Mouse (Mus musculus) neural tube, embryonic 13.5 days (tissue): ENCODE measurements around the gene Myo10. TPM values are rescaled to one million over a fixed set of nuclear protein-coding genes. Genes with fewer than 3 reads are reported as not detected.

Source experiments
- ATAC-seq: fragments of 200-750 bp; cut with Nextera tagmentation; 2 replicates; pipeline ENCODE4 v1.8.0; 2017; ENCODE audit warnings: low read depth, mild to moderate bottlenecking, moderate TSS enrichment, moderate library complexity
- H3K27ac ChIP-seq: fragments of 300-500 bp; sonication (generic); replicated peaks from 2 replicates; pipeline ENCODE4 v1.5.1; 2015; ENCODE audit warnings: moderate library complexity, mild to moderate bottlenecking, inconsistent platforms
- H3K27me3 ChIP-seq: fragments of 300-500 bp; sonication (generic); 2 replicates; pipeline ENCODE4 v1.6.1; 2015; ENCODE audit warnings: mild to moderate bottlenecking, inconsistent platforms
- H3K36me3 ChIP-seq: fragments of 300-500 bp; sonication (generic); 2 replicates; pipeline ENCODE4 v1.6.1; 2015; ENCODE audit warnings: mild to moderate bottlenecking, inconsistent platforms
- H3K4me1 ChIP-seq: fragments of 300-500 bp; sonication (generic); replicated peaks from 2 replicates; pipeline ENCODE4 v1.6.1; 2015; ENCODE audit warnings: inconsistent platforms
- H3K4me2 ChIP-seq: fragments of 300-500 bp; sonication (generic); 2 replicates; pipeline ENCODE4 v1.6.1; 2015; ENCODE audit warnings: inconsistent platforms, mild to moderate bottlenecking, moderate library complexity
- H3K4me3 ChIP-seq: fragments of 300-500 bp; sonication (generic); 2 replicates; pipeline ENCODE4 v1.5.1; 2015; ENCODE audit warnings: mild to moderate bottlenecking, inconsistent platforms
- H3K9ac ChIP-seq: fragments of 300-500 bp; sonication (generic); 2 replicates; pipeline ENCODE4 v1.6.1; 2015; ENCODE audit warnings: moderate library complexity, mild to moderate bottlenecking, inconsistent platforms
- H3K9me3 ChIP-seq: fragments of 300-500 bp; sonication (generic); 2 replicates; pipeline ENCODE4 v1.6.1; 2016; ENCODE audit warnings: inconsistent platforms
- WGBS: fragments of 180-500 bp; shearing (Covaris S2); methylation state at CpG from one replicate; pipeline ENCODE4 v1.1.7; 2015; 5-methylcytosine and 5-hydroxymethylcytosine counted together
- polyA plus RNA-seq: library from polyadenylated mRNA; unstranded; fragments of >200 nt; fragmentation: Nextera tagmentation; extraction: Ambion mirVana; gene quantifications from 2 replicates; pipeline ENCODE4 v1.2.1, GENCODE M21; 2015

Myo10 gene
- polyA plus RNA-seq, 1 experiment from 2014 or later = 23.7 TPM

GRCm38 (mm10) chr15:25669283-25670247 lies 47.2 kb downstream of the Myo10 start:
- WGBS = 46% methylated on average over 16 of the region's 16 CpGs
- Histone ChIP-seq H3K4me1 (peaks cover 23% of the 10 kb centered on the region), H3K4me3 (no peak overlapping the region), H3K27me3 (no peaks in the 10 kb centered on the region), H3K36me3 (no peaks in the 10 kb centered on the region), H3K9me3 (no peaks in the 10 kb centered on the region), H3K27ac (no peak overlapping the region), H3K9ac (no peak overlapping the region), H3K4me2 (no peak overlapping the region)
- ATAC-seq = no peak

DNA sequence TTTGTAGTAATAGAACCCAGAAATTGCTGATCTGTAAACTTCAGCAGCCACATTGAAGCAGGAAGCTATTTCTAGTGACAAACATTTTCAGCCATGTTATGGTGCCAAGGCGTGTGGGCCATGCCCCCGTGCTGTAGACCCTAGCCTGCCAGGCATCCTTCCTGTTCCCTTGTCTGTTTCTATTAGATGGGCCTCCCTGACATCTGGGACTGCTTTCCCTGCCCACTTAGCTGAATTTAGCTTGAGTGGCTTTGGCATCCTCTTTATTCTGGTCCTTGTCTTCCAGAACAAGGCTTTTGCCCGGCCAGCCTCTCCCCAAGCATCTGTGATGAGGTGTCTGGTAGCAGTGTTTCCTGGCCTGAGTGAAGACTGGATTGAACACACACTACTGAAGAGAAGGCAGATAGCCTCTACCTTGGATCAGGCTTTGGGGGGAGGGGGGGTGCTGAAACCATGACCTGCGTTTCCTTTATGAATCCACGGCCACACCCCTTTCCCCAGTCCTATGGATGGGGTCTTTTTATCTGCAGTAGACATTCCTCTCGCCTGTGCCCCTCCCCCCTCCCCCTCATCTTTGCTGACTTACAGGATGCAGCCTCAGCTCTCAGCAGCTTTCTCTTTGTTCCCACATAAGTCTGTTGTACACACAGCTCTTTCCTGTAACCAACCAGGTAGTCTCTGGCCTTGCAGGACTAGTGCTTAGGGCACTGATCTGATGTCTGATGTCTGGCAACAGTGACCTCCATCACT lies 51.1 kb downstream of the Myo10 start:
- Histone ChIP-seq H3K27me3 (no peaks in the 10 kb centered on the region; the same call in 1 of the 2 replicates), H3K4me2 (no peak overlapping the region), H3K9me3 (no peaks in the 10 kb centered on the region), H3K4me1 (peaks cover 50% of the 10 kb centered on the region), H3K27ac (no peak overlapping the region), H3K4me3 (no peak overlapping the region), H3K9ac (no peak overlapping the region), H3K36me3 (no peaks in the 10 kb centered on the region)
- no peak for ATAC-seq
- 48% methylated on average over 6 of the region's 6 CpGs for WGBS

- H3K9me3 ChIP-seq = no peaks in the 10 kb centered on the region
- H3K9ac ChIP-seq = no peak overlapping the region
- H3K27me3 ChIP-seq = no peaks in the 10 kb centered on the region; the same call in 1 of the 2 replicates
- no peak for ATAC-seq
- H3K36me3 ChIP-seq = no peaks in the 10 kb centered on the region
- no peak overlapping the region for H3K27ac ChIP-seq
- no peak overlapping the region for H3K4me2 ChIP-seq
- 52% methylated on average over 17 of the region's 17 CpGs for WGBS
- H3K4me3 ChIP-seq = no peak overlapping the region
- H3K4me1 ChIP-seq = peaks cover 52% of the 10 kb centered on the region
Observed at GRCm38 (mm10) chr15:25674099-25674931, 52.0 kb downstream of the Myo10 start.

- H3K9ac ChIP-seq = no peak overlapping the region
- WGBS = 88% methylated on average over 4 of the region's 4 CpGs
- H3K27me3 ChIP-seq = no peaks in the 10 kb centered on the region; the same call in 1 of the 2 replicates
- H3K36me3 ChIP-seq = no peaks in the 10 kb centered on the region
- no peaks in the 10 kb centered on the region for H3K9me3 ChIP-seq
- H3K4me2 ChIP-seq = no peak overlapping the region
- H3K4me3 ChIP-seq = no peak overlapping the region
- H3K4me1 ChIP-seq = peaks cover 50% of the 10 kb centered on the region
- no peak overlapping the region for H3K27ac ChIP-seq
- ATAC-seq = no peak
Observed at GRCm38 (mm10) chr15:25674932-25675250, 52.6 kb downstream of the Myo10 start.

DNA sequence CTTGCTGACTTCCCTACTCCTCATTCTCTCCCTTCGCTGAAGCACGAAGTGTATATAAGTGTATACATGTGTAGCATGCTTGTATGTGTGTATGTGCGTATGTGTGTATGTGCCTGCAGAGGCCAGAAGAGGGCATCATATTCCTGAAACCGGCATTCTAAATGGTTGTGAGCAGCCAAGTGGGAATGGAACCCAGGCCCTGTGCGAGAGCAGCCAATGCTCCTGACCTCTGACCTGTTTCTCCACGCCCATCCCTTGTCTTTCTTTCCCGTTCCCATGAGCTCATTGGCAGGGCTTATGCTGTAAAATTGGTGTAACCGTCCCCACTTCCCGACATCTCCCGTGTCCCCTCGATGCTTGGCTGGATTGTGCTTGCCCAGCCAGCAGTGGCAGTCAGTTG lies 53.0 kb downstream of the Myo10 start:
- no peaks in the 10 kb centered on the region for H3K36me3 ChIP-seq
- no peaks in the 10 kb centered on the region; the same call in 1 of the 2 replicates for H3K27me3 ChIP-seq
- H3K4me3 ChIP-seq = no peak overlapping the region
- peak overlapping the region; percentile 57 for H3K27ac ChIP-seq
- no peak overlapping the region for H3K9ac ChIP-seq
- WGBS = 85% methylated on average over 11 of the region's 11 CpGs
- no peak for ATAC-seq
- peaks cover 51% of the 10 kb centered on the region for H3K4me1 ChIP-seq
- H3K4me2 ChIP-seq = no peak overlapping the region
- H3K9me3 ChIP-seq = no peaks in the 10 kb centered on the region

- no peak overlapping the region for H3K4me3 ChIP-seq
- ATAC-seq = peak; percentile 49; the same call in 1 of the 2 replicates
- no peaks in the 10 kb centered on the region for H3K36me3 ChIP-seq
- 44% methylated on average over 13 of the region's 13 CpGs for WGBS
- no peak overlapping the region for H3K4me2 ChIP-seq
- H3K27me3 ChIP-seq = no peaks in the 10 kb centered on the region; the same call in 1 of the 2 replicates
- peaks cover 59% of the 10 kb centered on the region for H3K4me1 ChIP-seq
- peak overlapping the region; percentile 57 for H3K27ac ChIP-seq
- H3K9ac ChIP-seq = 0 out of 2 replicates have a peak overlapping the region, but pooled peaks have one; percentile 13
- H3K9me3 ChIP-seq = no peaks in the 10 kb centered on the region
Observed at GRCm38 (mm10) chr15:25676056-25676785, 53.9 kb downstream of the Myo10 start.

GRCm38 (mm10) chr15:25679081-25679480 lies 56.8 kb downstream of the Myo10 start:
- no peak for ATAC-seq
- H3K4me1 ChIP-seq = peaks cover 51% of the 10 kb centered on the region
- no peak overlapping the region for H3K9ac ChIP-seq
- 31% methylated on average over 3 of the region's 3 CpGs for WGBS
- H3K4me2 ChIP-seq = no peak overlapping the region
- no peaks in the 10 kb centered on the region for H3K36me3 ChIP-seq
- H3K4me3 ChIP-seq = no peak overlapping the region
- H3K27ac ChIP-seq = no peak overlapping the region
- H3K9me3 ChIP-seq = no peaks in the 10 kb centered on the region
- H3K27me3 ChIP-seq = no peaks in the 10 kb centered on the region; the same call in 1 of the 2 replicates

DNA sequence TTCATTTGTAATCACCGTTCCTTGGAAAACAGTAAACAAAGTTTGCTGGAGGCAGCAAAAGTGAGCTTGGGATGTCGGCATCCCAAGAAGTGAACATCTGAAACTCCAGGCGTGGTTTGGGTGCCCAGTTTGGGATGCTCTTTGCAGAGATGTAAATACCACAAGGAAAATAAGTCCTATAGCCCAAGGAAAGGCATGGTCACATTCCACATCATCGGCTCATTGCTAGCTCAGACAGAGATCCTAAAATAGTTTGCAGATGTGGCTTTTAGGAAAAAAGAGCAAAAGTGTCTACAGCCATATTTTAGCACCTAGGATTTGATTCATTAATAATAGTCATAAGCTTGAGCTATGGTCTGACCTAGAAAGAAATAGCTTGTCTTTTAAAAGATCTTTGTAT lies 57.3 kb downstream of the Myo10 start:
- Histone ChIP-seq H3K4me1 (peaks cover 51% of the 10 kb centered on the region), H3K9ac (no peak overlapping the region), H3K27me3 (no peaks in the 10 kb centered on the region; the same call in 1 of the 2 replicates), H3K27ac (no peak overlapping the region), H3K9me3 (no peaks in the 10 kb centered on the region), H3K4me3 (no peak overlapping the region), H3K36me3 (no peaks in the 10 kb centered on the region), H3K4me2 (no peak overlapping the region)
- no peak for ATAC-seq
- 87% methylated on average over 4 of the region's 4 CpGs for WGBS

DNA sequence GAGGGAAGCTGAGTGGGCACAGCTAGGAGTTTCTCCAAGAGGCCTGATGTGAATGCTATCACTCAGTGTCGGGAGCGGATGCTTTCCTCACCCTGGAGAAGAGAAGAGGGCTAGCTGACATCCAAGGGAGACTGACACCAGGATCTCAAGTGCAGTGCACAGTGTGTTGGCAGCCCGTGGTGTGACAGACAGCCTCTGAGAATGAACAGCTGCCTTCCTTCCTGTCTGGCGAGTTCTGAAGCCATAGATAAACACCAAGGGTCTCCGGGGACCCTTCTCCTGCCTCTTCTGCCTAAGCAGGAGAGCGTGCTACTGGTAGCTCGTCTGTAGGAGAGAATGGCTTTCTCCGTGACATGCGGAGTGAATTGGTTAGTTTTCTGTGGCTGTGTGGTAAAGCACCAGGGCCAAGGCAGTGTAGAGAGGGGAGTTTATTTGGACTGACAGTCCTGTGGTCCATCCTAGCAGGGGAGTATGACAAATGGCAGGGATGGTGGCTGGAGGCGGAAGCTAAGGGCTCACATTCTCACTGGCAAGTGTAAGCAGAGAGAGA lies 58.0 kb downstream of the Myo10 start:
- WGBS = 45% methylated on average over 10 of the region's 10 CpGs
- Histone ChIP-seq H3K4me1 (peaks cover 51% of the 10 kb centered on the region), H3K4me3 (no peak overlapping the region), H3K36me3 (no peaks in the 10 kb centered on the region), H3K27me3 (no peaks in the 10 kb centered on the region; the same call in 1 of the 2 replicates), H3K27ac (0 out of 2 replicates have a peak overlapping the region, but pooled peaks have one; percentile 14), H3K9me3 (no peaks in the 10 kb centered on the region), H3K4me2 (0 out of 2 replicates have a peak overlapping the region, but pooled peaks have one; percentile 2), H3K9ac (no peak overlapping the region)
- ATAC-seq = peak; percentile 14; the same call in 1 of the 2 replicates

DNA sequence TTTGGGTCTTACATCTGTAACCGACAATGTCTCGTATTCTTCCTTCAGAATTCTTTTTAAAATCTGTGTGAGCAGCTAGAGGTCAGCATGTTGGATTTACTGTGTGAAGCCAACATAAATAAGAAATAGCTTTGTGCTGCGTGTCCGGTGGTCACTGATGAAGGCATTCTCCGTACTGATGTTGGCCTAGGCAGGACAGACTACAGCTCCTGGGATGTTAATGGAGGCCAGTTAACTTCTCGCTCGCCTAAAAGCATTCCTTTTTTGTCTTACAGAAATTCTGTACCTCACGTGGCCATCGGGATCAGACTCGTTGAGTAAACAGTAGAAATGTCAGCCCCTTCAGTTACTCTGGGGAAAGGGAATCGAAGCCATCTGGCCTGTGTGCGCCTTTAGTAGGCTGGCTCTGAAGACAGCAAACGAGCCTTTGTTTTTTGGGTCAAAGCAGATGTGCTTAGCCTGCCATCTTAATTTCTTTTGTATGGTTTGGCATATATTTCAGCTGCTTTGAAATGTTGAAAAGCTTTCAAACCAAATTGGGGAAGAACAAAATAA lies 60.7 kb downstream of the Myo10 start:
- WGBS = 52% methylated on average over 13 of the region's 13 CpGs
- no peak overlapping the region; the same call in 1 of the 2 replicates for H3K27ac ChIP-seq
- no peaks in the 10 kb centered on the region for H3K36me3 ChIP-seq
- H3K9ac ChIP-seq = no peak overlapping the region
- peaks cover 27% of the 10 kb centered on the region for H3K4me1 ChIP-seq
- H3K4me2 ChIP-seq = no peak overlapping the region
- H3K9me3 ChIP-seq = no peaks in the 10 kb centered on the region
- no peaks in the 10 kb centered on the region; the same call in 1 of the 2 replicates for H3K27me3 ChIP-seq
- no peak for ATAC-seq
- H3K4me3 ChIP-seq = no peak overlapping the region
